Mouse (Mus musculus) urinary bladder, postnatal 4 days (tissue): Measurements from ENCODE around the gene Gm20837.
"Not testable (repeated sequence)": the region's sequence is repeated elsewhere in the genome, so short reads cannot be mapped to it uniquely, and the experiment has no call there.

Experiments
- DNase-seq, 2 experiments: peaks; one replicate each; pipeline ENCODE4 v3.0.0; 2021 to 2022; ENCODE audit warnings: low spot score in 2 of 2

Gm20837 gene

DNA sequence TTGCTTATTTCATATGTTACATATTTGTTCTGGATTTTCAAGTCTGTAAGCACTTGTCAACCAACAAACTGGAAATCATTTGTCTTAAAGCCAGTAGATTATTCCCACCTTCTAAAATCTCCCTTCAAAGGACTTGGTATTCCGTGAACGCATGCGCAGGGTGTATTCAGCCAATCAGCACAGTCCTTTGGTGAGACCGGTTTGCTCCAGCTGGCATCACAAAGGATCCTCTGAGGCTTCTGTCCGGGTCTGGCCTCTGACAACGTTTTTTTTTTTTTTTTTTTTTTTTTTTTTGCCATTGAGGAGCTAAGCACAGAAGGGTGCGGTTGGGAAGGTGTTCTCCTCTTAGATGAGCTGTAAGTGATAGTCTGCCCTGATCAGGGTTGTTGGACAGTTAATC lies at the start of gene Gm20837:
Gene Gm20837 (plus strand): TSS at position 301 of the 400 bp plus-strand sequence.
- not testable (repeated sequence) for DNase-seq
